Mouse (Mus musculus) brain, embryonic 14.5 days (tissue): ENCODE measurements around the gene Asb10. TPM values are rescaled to one million over a fixed set of nuclear protein-coding genes. Genes with fewer than 3 reads are reported as not detected.

Experiments
- DNase-seq: peaks from one replicate; pipeline ENCODE4 v3.0.0-alpha.2; 2011; ENCODE audit warnings: low read depth
- CTCF ChIP-seq: fragments of 200-500 bp; IDR thresholded peaks from 2 replicates; pipeline ENCODE4 v1.5.1; 2012; ENCODE audit warnings: inconsistent platforms, mild to moderate bottlenecking, moderate library complexity, borderline replicate concordance; ENCODE audit not compliant: insufficient read depth, insufficient read length; ENCODE audit errors: extremely low read depth
- POLR2A ChIP-seq: fragments of 200-500 bp; IDR thresholded peaks from 2 replicates; pipeline ENCODE4 v1.6.1; 2012; ENCODE audit warnings: mild to moderate bottlenecking, inconsistent platforms, borderline replicate concordance; ENCODE audit not compliant: poor library complexity, insufficient read depth, insufficient read length, severe bottlenecking; ENCODE audit errors: extremely low read depth
- polyA plus RNA-seq: library from polyadenylated mRNA; depleted of rRNA; stranded (reverse); fragments of >200 nt; gene quantifications from 2 replicates; pipeline ENCODE4 v1.2.3, GENCODE M21; 2012; rRNA removed

Gene Asb10
- polyA plus RNA-seq: 0.33 and 0.54 TPM in 2 replicates

GRCm38 (mm10) chr5:24540387-24541143 is at the start of gene Asb10:
Gene Asb10 (minus strand): TSS chr5:24540978.
- no peak for TF ChIP-seq CTCF
- no peak for TF ChIP-seq POLR2A
- DNase-seq: no peak

GRCm38 (mm10) chr5:24589511-24590500 is 49.0 kb upstream of the Asb10 start:
- TF ChIP-seq CTCF (no peak), POLR2A (no peak)
- no peak for DNase-seq

GRCm38 (mm10) chr5:24587200-24587577 is 46.4 kb upstream of the Asb10 start:
- TF ChIP-seq CTCF (no peak), POLR2A (no peak)
- no peak for DNase-seq

GRCm38 (mm10) chr5:24586547-24587199 is 45.9 kb upstream of the Asb10 start, which contains the start of gene Chpf2:
Gene Chpf2 (plus strand): TSS chr5:24586741.
- peak; percentile 96 for DNase-seq
- TF ChIP-seq POLR2A: peak; percentile 78; the same call in 1 of the 2 replicates
- no peak for TF ChIP-seq CTCF

GRCm38 (mm10) chr5:24586106-24586505 is 45.3 kb upstream of the Asb10 start:
- no peak for DNase-seq
- no peak for TF ChIP-seq CTCF
- TF ChIP-seq POLR2A: no peak

- no peak for DNase-seq
- TF ChIP-seq CTCF (no peak), POLR2A (no peak)
These were observed 37.6 kb upstream of the Asb10 start for GRCm38 (mm10) chr5:24578109-24578963.

- TF ChIP-seq CTCF (peak; percentile 5; the same call in 1 of the 2 replicates), POLR2A (peak; percentile 80; the same call in 1 of the 2 replicates)
- peak; percentile 100 for DNase-seq
These were observed 36.6 kb upstream of the Asb10 start, which contains the start of gene Abcf2 for GRCm38 (mm10) chr5:24577183-24577929. Gene Abcf2 (minus strand): TSS chr5:24577467.

- no peak for TF ChIP-seq CTCF
- DNase-seq: no peak
These were observed 36.0 kb upstream of the Asb10 start for GRCm38 (mm10) chr5:24576801-24577182.

- TF ChIP-seq POLR2A (no peak), CTCF (no peak)
- no peak for DNase-seq
These were observed 35.2 kb upstream of the Asb10 start for GRCm38 (mm10) chr5:24575948-24576347.
